Mouse (Mus musculus) layer of hippocampus, postnatal 10 days (tissue): ENCODE measurements around the gene Ptk7. TPM values are rescaled to one million over a fixed set of nuclear protein-coding genes. Genes with fewer than 3 reads are reported as not detected.

Experiments
- DNase-seq, 2 experiments: peaks; one replicate each; pipeline ENCODE4 v3.0.0; 2021; ENCODE audit warnings: low spot score in 2 of 2
- microRNA-seq, 2 experiments: library from miRNA; unstranded; fragments of <30 nt; microRNA quantifications; one replicate each; pipeline ENCODE4 v1.2.0; 2021
- total RNA-seq, 2 experiments: library from RNA; stranded (reverse); gene quantifications; 2 replicates each; pipeline ENCODE4 v1.2.3; 2021

Gene Ptk7
- total RNA-seq, 2 experiments from 2014 or later, result 16.4 to 18.9 TPM

DNA sequence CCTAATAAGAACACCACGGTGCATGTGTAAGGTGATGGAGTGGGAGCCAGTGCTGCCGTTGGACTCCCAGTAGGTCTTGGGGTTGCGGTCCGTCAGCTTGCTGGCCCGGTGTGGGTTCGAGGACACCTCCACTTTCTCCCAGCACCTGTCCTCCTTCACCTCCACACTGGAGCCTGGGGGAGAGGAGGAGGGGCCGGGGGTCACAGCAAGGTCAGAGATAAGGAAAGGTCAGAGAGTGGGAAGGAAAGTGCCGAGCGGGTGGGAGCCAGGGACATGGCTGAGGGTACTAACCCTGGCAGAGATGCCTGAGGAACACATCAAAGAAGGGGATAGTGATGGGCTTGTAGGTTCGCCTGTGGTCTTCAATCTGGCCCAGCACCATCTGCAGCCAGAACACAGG is 104.2 kb downstream of the Ptk7 start:
- DNase-seq, result no peak

DNA sequence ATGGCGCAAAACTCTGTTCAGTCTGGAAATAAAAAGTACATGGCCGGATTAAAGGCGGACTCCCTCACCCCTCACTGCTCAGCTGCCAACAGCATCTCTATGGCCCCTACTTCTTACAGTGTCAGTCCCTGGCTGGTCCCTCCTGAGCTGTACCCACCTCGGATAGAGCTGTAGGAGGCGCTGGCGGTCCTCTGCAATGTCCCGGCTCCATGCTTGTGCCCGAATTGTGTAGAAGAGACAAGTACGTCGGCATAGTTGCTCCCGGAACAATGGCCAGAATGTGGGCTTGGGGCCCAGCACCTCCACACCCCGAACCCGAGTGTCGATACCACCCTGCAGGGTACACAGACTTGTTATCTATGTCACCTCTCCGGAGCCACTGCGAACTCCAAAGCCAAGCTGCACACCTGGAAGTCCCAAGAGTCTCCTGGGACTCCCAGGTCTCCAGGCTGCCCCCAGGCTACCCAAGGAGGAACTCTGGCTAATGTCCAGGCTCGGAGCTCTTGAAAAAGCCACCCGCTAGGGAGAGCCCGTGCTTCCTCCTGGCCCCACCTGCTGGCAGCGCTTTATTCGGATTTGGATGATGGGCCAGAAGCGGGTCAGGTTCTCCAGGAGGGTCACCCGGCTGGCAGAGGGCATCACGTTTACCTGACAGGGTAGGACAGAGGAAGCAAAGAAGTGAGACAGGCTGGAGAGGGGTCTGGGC is 107.2 kb downstream of the Ptk7 start:
- no peak for DNase-seq

DNA sequence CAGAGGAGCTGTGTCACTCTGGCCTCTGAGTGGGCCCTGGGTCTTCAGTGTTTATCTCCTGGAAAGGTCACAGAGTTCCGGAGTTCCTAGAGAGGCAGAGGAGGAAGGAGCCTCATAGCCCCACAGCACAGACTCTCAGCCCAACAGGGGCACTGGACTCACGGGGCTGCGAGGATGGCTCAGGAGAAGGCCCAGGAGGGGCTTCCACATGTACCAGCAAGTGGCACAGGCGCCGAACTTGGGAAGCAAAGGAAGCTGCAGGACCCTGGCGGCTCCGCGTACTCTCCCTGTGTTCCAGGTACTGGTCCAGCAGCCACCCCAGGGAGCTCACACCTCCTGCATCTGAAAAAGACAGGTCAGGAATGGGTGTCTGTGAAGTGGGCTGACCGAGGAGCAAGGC is 108.1 kb downstream of the Ptk7 start:
- no peak for DNase-seq

DNA sequence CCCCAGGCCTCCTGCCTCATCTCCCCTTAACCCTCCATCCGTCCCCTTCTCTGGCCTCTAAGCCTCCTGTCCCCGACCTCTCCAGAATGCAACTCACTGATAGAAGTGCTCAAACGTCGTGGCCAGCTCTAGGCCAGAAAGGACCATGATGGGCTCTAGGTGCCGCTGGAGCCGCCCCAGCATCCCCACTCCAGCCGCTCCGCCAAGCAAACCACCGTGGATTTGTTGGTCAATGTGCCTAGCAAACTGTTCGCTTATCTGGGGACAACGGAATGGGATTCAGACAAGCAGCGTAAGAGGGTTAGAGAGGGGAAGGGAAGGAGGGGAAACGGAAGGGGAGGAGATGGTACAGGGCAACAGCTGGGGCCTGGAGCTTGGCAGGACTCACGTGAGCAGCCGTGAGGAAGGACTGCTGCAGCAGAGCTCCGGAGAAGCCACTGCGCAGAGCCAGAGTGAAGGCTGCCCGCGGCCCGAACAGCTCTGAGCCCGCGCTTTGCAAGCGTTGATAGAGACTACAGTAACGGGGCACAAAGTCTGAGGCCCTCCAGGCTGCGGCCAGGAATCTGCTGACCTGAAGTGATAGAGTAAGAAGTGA is 108.8 kb downstream of the Ptk7 start:
- DNase-seq, result no peak

DNA sequence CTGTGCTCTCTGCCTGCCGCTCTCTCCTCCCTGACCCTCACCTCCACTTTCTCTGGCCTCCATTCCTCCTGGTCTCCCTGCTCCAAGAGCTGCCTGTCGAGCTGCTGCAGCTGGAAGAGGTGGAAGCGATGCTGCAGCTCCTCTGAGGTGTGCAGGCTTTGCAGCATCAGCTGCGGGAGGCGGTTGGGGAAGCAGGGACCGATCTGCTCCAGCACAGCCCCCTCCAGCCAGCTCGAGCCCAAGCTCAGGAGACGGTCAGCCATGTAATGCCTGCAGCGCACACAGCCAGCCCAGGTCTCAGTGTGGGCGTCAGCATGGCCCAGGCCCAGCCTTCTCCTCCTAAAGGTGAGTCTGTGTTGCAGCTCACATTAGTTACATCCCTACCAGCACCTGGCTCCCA is 109.3 kb downstream of the Ptk7 start:
- DNase-seq, result no peak

Small RNAs within 50 kb of the gene (microRNA-seq; reads per million reads assigned to microRNA genes)
- 1.4 to 2.2 reads per million in 2 experiments for gene Mir6976

Other genes starting within 250 kb of the Ptk7 start
- 10 to 100 TPM; 78.1 to 81.5 TPM for gene Zfp318, start 245.8 kb downstream of the Ptk7 start, total RNA-seq
- 1 to 10 TPM; 3.0 to 4.4 TPM for gene Crip3, start 200.6 kb downstream of the Ptk7 start, total RNA-seq
- gene Slc22a7, start 191.0 kb downstream of the Ptk7 start, total RNA-seq, result under 1 TPM; 0.48 to 0.76 TPM
- 100 to 1,000 TPM; 106 to 107 TPM for gene Ttbk1, start 141.8 kb downstream of the Ptk7 start, total RNA-seq
- gene Dnph1, start 132.8 kb downstream of the Ptk7 start, total RNA-seq, result 1 to 10 TPM; 6.0 to 7.6 TPM
- gene Cul9, start 83.1 kb downstream of the Ptk7 start, total RNA-seq, result 10 to 100 TPM; 42.1 to 52.6 TPM
- gene Srf, start 73.3 kb downstream of the Ptk7 start, total RNA-seq, result 10 to 100 TPM; 46.4 to 53.9 TPM
- 10 to 100 TPM; 13.4 to 14.0 TPM for gene Klc4, start 16.5 kb upstream of the Ptk7 start, total RNA-seq
- gene Mrpl2, start 16.7 kb upstream of the Ptk7 start, total RNA-seq, result 10 to 100 TPM; 52.4 to 54.0 TPM
- gene Cul7, start 20.8 kb upstream of the Ptk7 start, total RNA-seq, result 10 to 100 TPM; 33.6 to 35.0 TPM
- 10 to 100 TPM; 18.0 to 20.7 TPM for gene Rrp36, start 44.8 kb upstream of the Ptk7 start, total RNA-seq
- gene Mea1, start 49.3 kb upstream of the Ptk7 start, total RNA-seq, result 100 to 1,000 TPM; 118 TPM
- gene Klhdc3, start 51.4 kb upstream of the Ptk7 start, total RNA-seq, result 100 to 1,000 TPM; 153 to 160 TPM
- 10 to 100 TPM; 91.8 to 94.1 TPM for gene Ppp2r5d, start 75.6 kb upstream of the Ptk7 start, total RNA-seq
- gene Pex6, start 82.0 kb upstream of the Ptk7 start, total RNA-seq, result 10 to 100 TPM; 28.4 to 33.9 TPM
- under 1 TPM; 0.33 to 0.59 TPM for gene Gnmt, start 99.7 kb upstream of the Ptk7 start, total RNA-seq
- 10 to 100 TPM; 48.2 to 56.3 TPM for gene Cnpy3, start 122.7 kb upstream of the Ptk7 start, total RNA-seq
- not detected for gene Ptcra, start 134.2 kb upstream of the Ptk7 start, total RNA-seq
- 10 to 100 TPM; 15.0 to 17.1 TPM for gene 2310039H08Rik, start 143.1 kb upstream of the Ptk7 start, total RNA-seq
- 10 to 100 TPM; 54.3 to 57.4 TPM for gene Rpl7l1, start 153.2 kb upstream of the Ptk7 start, total RNA-seq
- 10 to 100 TPM; 29.7 to 32.8 TPM for gene Bicral, start 229.0 kb upstream of the Ptk7 start, total RNA-seq